Mouse (Mus musculus): ENCODE results near the gene Stag3.

The Stag3 gene

GRCm38 (mm10) chr5:138271232-138271631 lies 8.8 kb upstream of the Stag3 start:
- DNase-seq = no peak

DNA sequence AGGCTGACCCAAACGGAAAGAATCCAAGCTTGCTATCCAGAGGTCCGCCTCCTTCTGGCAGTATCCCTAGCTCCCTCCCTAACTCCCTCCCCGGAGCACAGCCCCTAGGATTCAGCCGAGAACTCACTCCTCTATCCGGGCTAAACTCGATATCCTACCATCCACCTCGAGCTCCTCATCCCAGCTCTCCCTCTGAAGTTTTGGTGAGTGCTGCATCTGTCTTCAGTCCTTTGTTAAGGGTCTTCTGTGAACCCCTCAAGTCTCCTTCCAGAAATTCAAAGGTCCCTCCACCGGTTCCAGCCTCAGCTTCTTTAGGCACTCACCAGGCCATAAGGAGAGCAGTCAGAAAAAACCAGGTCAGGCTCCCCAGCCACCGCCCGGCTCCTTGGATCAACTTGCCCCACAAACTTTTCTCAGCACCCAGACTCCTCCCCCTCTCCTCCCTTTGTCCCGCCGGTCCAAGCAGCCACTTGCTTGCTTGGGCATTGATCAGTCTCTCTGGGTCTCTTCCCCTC lies 7.6 kb upstream of the Stag3 start, which contains the start of gene Gal3st4:
Gene Gal3st4, minus strand, starts transcription at position 432 of the 515 bp plus-strand sequence.
- DNase-seq = no peak

- DNase-seq = no peak
These were observed 5.9 kb upstream of the Stag3 start for GRCm38 (mm10) chr5:138274186-138274585.

DNA sequence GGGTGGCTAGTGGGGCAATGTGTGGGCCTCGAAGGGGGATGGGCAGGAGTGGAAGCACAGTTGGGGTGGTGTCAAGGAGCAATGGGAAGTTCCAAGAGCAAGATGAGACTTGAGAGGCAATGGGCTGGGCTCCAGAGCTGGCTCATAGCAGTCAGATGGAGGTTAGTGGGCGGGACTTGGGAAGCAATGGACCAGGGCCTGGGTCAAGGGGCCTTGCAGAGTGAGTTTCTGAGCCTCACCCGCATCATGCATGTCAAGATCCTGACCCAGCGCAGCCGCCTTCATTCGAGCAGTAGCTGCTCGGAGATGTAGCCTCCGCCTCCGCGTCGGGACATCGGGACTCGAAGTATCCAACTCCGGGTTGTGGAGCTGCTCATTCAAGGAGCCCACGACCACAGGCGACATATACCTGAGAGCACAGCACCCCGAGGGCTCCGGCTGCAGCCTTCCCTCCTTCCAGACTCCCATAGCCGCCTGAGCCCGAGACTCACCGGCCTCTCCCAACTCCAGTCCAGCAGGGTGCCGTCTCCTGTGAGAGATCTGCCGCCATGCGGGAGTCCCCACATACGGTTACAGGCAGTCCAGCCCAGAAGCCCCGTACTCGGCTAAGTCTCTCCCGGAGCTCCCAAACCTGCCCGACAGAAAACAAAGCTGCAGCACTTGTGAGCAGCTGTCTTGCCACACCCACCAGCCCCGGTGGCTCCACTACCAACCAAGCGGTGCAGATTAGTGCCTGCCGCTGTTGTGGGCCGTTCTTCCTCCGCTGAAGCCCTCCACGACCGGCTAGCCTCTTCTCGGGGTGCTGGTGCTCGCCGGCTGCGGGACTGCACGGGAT lies 4.6 kb upstream of the Stag3 start:
- DNase-seq = peak in 1 of 2 experiments; percentile 28

GRCm38 (mm10) chr5:138277994-138278393 lies 2.0 kb upstream of the Stag3 start:
- no peak for DNase-seq

DNA sequence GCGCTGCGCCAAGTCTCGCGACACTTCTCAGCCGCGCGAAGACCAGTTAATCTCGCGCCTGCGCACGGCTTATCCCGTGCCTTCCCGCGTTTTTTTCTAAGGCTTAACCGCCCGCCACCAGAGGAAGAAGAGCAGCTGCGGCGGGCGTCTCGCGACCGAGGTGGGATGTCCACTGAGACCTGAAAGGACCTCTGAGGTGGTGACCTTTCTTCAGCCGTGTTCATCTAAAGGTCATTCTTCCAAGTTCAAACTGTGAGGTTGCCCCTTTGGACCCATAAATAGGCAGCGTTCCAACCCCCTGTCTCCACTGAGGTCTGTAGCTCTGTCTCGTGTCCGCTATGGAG lies 357 bp downstream of the Stag3 start:
- no peak for DNase-seq

GRCm38 (mm10) chr5:138280829-138281228 lies 789 bp downstream of the Stag3 start:
- no peak for DNase-seq

DNA sequence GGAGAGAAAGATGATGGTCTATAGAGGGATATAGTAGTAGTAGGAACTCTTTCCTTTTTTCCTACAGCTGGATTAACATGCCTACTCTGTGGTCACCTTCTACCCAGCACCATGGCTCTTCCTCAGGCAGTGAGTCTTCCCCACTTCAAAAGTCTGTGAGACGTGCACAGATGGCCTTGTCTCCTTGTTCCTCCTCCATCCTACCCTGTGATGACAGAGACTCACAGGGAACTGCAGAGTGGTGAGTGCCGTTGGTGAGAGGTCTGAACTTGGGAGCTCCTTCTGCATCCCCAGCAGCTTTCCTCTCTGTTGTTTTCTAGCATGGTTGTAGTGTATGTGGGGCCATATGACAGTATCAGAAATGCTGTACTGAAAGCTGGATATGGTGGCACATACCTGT lies 1.8 kb downstream of the Stag3 start:
- DNase-seq = no peak

GRCm38 (mm10) chr5:138283540-138283939 lies 3.5 kb downstream of the Stag3 start:
- no peak for DNase-seq

DNA sequence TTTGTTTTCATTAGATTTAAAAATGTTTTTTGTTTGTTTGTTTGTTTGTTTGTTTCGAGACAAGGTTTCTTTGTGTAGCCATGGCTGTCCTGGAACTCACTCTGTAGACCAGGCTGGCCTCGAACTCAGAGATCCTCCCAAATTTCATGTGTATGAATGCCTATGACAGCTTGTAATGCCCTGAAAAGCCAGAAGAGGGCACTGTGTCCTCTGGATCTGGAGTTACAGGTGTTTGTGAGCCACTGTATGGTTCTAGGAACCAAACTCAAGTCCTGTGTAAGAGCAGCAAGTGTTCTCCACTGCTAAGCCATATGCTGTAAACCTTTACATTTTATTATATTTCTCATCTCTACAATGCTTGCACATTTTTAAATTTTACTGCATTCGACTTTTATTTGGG lies 7.8 kb downstream of the Stag3 start:
- DNase-seq = no peak

GRCm38 (mm10) chr5:138291638-138292037 lies 11.6 kb downstream of the Stag3 start:
- no peak for DNase-seq

DNA sequence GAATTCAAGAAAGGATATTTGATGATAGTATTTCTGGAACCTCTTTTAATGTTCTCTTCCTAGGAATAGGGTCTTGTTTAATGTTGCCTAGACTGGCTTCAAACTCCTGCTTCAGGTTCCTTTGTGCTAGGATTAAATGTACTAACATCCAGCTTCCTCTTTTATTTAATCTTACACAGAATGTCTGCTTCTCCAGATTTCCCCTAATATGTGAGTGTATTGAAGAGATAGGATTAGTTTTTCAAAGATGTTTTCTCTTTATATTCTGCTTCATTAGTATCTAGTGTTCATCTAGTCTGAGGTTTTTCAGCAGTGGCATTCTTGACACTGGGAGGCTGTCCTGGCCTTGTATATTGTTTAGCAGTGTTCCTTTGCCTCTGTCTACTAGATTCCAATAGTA lies 14.1 kb downstream of the Stag3 start:
- DNase-seq = no peak

DNA sequence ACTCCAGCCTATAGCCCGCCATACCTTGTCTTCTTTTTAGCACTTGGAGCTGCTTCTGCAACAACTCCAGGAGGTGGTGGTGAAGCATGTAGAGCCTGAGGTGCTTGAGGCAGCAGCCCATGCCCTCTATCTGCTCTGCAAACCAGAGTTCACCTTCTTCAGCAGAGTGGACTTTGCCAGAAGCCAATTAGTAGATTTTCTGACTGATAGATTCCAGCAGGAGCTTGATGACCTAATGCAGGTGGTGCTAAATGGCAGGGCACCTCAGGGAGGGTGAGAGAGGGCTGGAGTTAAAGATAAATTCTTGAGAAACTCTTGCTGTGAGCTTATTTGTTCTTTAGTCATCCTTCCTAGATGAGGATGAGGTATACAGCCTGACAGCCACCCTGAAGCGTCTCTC lies 19.6 kb downstream of the Stag3 start:
- DNase-seq = no peak

DNA sequence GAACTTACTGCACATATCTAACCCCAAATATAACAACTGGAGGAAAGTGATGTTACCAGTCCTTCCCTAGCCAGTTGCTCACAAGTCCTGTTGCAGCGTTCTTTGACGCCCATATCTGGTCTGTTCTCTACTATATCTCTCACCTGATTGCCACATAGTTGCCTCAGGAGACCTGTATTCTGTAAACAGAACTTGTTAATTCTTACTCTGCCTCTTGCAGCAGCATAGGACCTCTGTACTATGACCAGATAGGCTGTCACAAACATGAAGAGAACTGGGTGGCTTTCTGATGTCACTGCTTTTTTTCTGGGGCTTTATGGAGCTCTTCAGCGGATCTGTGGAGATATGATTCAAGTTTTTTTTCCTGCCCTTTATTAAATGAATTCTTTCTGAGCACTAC lies 32.8 kb downstream of the Stag3 start:
- DNase-seq = no peak

GRCm38 (mm10) chr5:138341661-138342060 lies 61.6 kb downstream of the Stag3 start, which contains the start of gene Pvrig:
Gene Pvrig (plus strand): TSS chr5:138341961.
- no peak for DNase-seq

- no peak for DNase-seq
These were observed 63.2 kb downstream of the Stag3 start for GRCm38 (mm10) chr5:138343216-138343615.
